Mouse (Mus musculus) liver, embryonic 12.5 days (tissue): ENCODE data around the gene Tex14. TPM values are rescaled to one million over a fixed set of nuclear protein-coding genes. Genes with fewer than 3 reads are reported as not detected.
A peak's percentile ranks its signal among the peaks of the same experiment; 100 is the strongest.
"Not testable (repeated sequence)": the region's sequence is repeated elsewhere in the genome, so short reads cannot be mapped to it uniquely, and the experiment has no call there.

Experiments
- ATAC-seq: fragments of 200-750 bp; cut with Nextera tagmentation; 2 replicates; pipeline ENCODE4 v1.8.0; 2017; ENCODE audit warnings: moderate number of reproducible peaks, mild to moderate bottlenecking, moderate library complexity
- H3K27ac ChIP-seq: fragments of 300-500 bp; sonication (generic); 2 replicates; pipeline ENCODE4 v1.5.1; 2016; ENCODE audit warnings: mild to moderate bottlenecking
- H3K27me3 ChIP-seq: fragments of 300-500 bp; sonication (generic); replicated peaks from 2 replicates; pipeline ENCODE4 v1.6.1; 2016; ENCODE audit warnings: mild to moderate bottlenecking, moderate library complexity
- H3K36me3 ChIP-seq: fragments of 300-500 bp; sonication (generic); 2 replicates; pipeline ENCODE4 v1.6.1; 2016; ENCODE audit warnings: mild to moderate bottlenecking, moderate library complexity
- H3K4me1 ChIP-seq: fragments of 300-500 bp; sonication (generic); 2 replicates; pipeline ENCODE4 v1.6.1; 2016
- H3K4me2 ChIP-seq: fragments of 300-500 bp; sonication (generic); 2 replicates; pipeline ENCODE4 v1.6.1; 2016; ENCODE audit warnings: mild to moderate bottlenecking, moderate library complexity
- H3K4me3 ChIP-seq: fragments of 300-500 bp; sonication (generic); 2 replicates; pipeline ENCODE4 v1.5.1; 2016; ENCODE audit warnings: mild to moderate bottlenecking, moderate library complexity
- H3K9ac ChIP-seq: fragments of 300-500 bp; sonication (generic); 2 replicates; pipeline ENCODE4 v1.6.1; 2016; ENCODE audit warnings: mild to moderate bottlenecking, moderate library complexity
- H3K9me3 ChIP-seq: fragments of 300-500 bp; sonication (generic); replicated peaks from 2 replicates; pipeline ENCODE4 v1.6.1; 2016; ENCODE audit warnings: mild to moderate bottlenecking, moderate library complexity
- WGBS: fragments of 180-500 bp; shearing (Covaris S2); methylation state at CpG from one replicate; pipeline ENCODE4 v1.1.7; 2016; ENCODE audit not compliant: insufficient replicate concordance; 5-methylcytosine and 5-hydroxymethylcytosine counted together
- polyA plus RNA-seq: library from polyadenylated mRNA; unstranded; fragments of >200 nt; fragmentation: Nextera tagmentation; extraction: Ambion mirVana; gene quantifications from 2 replicates; pipeline ENCODE4 v1.2.1, GENCODE M21; 2016

The Tex14 gene
- polyA plus RNA-seq, 1 experiment from 2014 or later = not detected

GRCm38 (mm10) chr11:87398402-87398801 is 6.5 kb upstream of the Tex14 start:
- Histone ChIP-seq H3K4me2 (no peak overlapping the region), H3K27ac (no peak overlapping the region), H3K27me3 (no peaks in the 10 kb centered on the region), H3K4me3 (no peak overlapping the region), H3K9me3 (no peaks in the 10 kb centered on the region), H3K9ac (no peak overlapping the region), H3K36me3 (no peaks in the 10 kb centered on the region), H3K4me1 (peaks cover 4% of the 10 kb centered on the region)
- no peak for ATAC-seq
- whole genome bisulfite sequencing = 80% methylated on average over 2 of the region's 2 CpGs

GRCm38 (mm10) chr11:87404111-87404853 is 583 bp upstream of the Tex14 start:
- 3% methylated on average over 57 of the region's 58 CpGs for WGBS
- Histone ChIP-seq H3K9ac (peak overlapping the region; percentile 73), H3K27me3 (no peaks in the 10 kb centered on the region), H3K4me1 (peaks cover 15% of the 10 kb centered on the region), H3K4me2 (peak overlapping the region; percentile 89), H3K27ac (peak overlapping the region; percentile 90), H3K9me3 (no peaks in the 10 kb centered on the region), H3K4me3 (peak overlapping the region; percentile 66), H3K36me3 (no peaks in the 10 kb centered on the region)
- ATAC-seq = peak; percentile 91

- H3K4me3 ChIP-seq, H3K9me3 ChIP-seq, H3K4me1 ChIP-seq, H3K27ac ChIP-seq, H3K9ac ChIP-seq, H3K27me3 ChIP-seq, ATAC-seq, H3K36me3 ChIP-seq, H3K4me2 ChIP-seq: not testable (repeated sequence)
- WGBS = 66% methylated on average over 3 of the region's 3 CpGs
These were observed 8.5 kb downstream of the Tex14 start for GRCm38 (mm10) chr11:87413412-87413811.

GRCm38 (mm10) chr11:87416120-87416519 is 11.3 kb downstream of the Tex14 start:
- Histone ChIP-seq H3K27me3 (no peaks in the 10 kb centered on the region), H3K4me2 (no peak overlapping the region), H3K9ac (no peak overlapping the region), H3K9me3 (no peaks in the 10 kb centered on the region), H3K36me3 (no peaks in the 10 kb centered on the region), H3K27ac (no peak overlapping the region), H3K4me3 (no peak overlapping the region), H3K4me1 (no peaks in the 10 kb centered on the region)
- 44% methylated on average over 5 of the region's 5 CpGs for WGBS
- no peak for ATAC-seq

GRCm38 (mm10) chr11:87420861-87421260 is 16.0 kb downstream of the Tex14 start:
- Histone ChIP-seq H3K4me2 (no peak overlapping the region), H3K9me3 (no peaks in the 10 kb centered on the region), H3K27me3 (no peaks in the 10 kb centered on the region), H3K4me3 (no peak overlapping the region), H3K4me1 (peaks cover 33% of the 10 kb centered on the region), H3K9ac (no peak overlapping the region), H3K27ac (no peak overlapping the region), H3K36me3 (no peaks in the 10 kb centered on the region)
- ATAC-seq = no peak

- Histone ChIP-seq H3K4me2 (peak overlapping the region; percentile 74), H3K9ac (peak overlapping the region; percentile 73), H3K27ac (peak overlapping the region; percentile 89), H3K9me3 (no peaks in the 10 kb centered on the region), H3K27me3 (no peaks in the 10 kb centered on the region), H3K4me1 (peaks cover 33% of the 10 kb centered on the region), H3K36me3 (no peaks in the 10 kb centered on the region), H3K4me3 (peak overlapping the region; percentile 58)
- no peak for ATAC-seq
- WGBS = 14% methylated on average over 6 of the region's 6 CpGs
These were observed 16.9 kb downstream of the Tex14 start for GRCm38 (mm10) chr11:87421760-87422201.

GRCm38 (mm10) chr11:87422511-87423340 is 17.9 kb downstream of the Tex14 start:
- no peaks in the 10 kb centered on the region for H3K27me3 ChIP-seq
- peak overlapping the region; percentile 74 for H3K4me2 ChIP-seq
- H3K9me3 ChIP-seq = no peaks in the 10 kb centered on the region
- H3K4me1 ChIP-seq = peaks cover 40% of the 10 kb centered on the region
- H3K9ac ChIP-seq = peak overlapping the region; percentile 73
- ATAC-seq = peak; percentile 76
- peak overlapping the region; percentile 58 for H3K4me3 ChIP-seq
- under 1% methylated on average over 26 of the region's 26 CpGs for WGBS
- H3K27ac ChIP-seq = peak overlapping the region; percentile 89
- H3K36me3 ChIP-seq = no peaks in the 10 kb centered on the region

- H3K36me3 ChIP-seq = no peaks in the 10 kb centered on the region
- H3K4me1 ChIP-seq = peaks cover 50% of the 10 kb centered on the region
- H3K27me3 ChIP-seq = no peaks in the 10 kb centered on the region
- H3K9me3 ChIP-seq = no peaks in the 10 kb centered on the region
- H3K9ac ChIP-seq = peak overlapping the region; percentile 36; the same call in 1 of the 2 replicates
- H3K4me2 ChIP-seq = no peak overlapping the region
- no peak overlapping the region for H3K4me3 ChIP-seq
- WGBS = 38% methylated on average over 6 of the region's 6 CpGs
- peak overlapping the region; percentile 89 for H3K27ac ChIP-seq
- ATAC-seq = no peak
These were observed 18.9 kb downstream of the Tex14 start for GRCm38 (mm10) chr11:87423551-87424325.

- no peaks in the 10 kb centered on the region for H3K9me3 ChIP-seq
- peaks cover 53% of the 10 kb centered on the region for H3K4me1 ChIP-seq
- H3K27me3 ChIP-seq = no peaks in the 10 kb centered on the region
- peak overlapping the region; percentile 56 for H3K4me2 ChIP-seq
- peak overlapping the region; percentile 49; the same call in 1 of the 2 replicates for H3K9ac ChIP-seq
- ATAC-seq = 0 out of 2 replicates have a peak, but pooled peaks have one; percentile 38
- WGBS = 0% methylated on average over 7 of the region's 7 CpGs
- peak overlapping the region; percentile 79 for H3K27ac ChIP-seq
- no peaks in the 10 kb centered on the region for H3K36me3 ChIP-seq
- peak overlapping the region; percentile 50 for H3K4me3 ChIP-seq
These were observed 21.2 kb downstream of the Tex14 start for GRCm38 (mm10) chr11:87426121-87426449.

- Histone ChIP-seq H3K27ac (peak overlapping the region; percentile 79), H3K4me1 (peaks cover 51% of the 10 kb centered on the region), H3K4me2 (peak overlapping the region; percentile 56), H3K9ac (peak overlapping the region; percentile 49; the same call in 1 of the 2 replicates), H3K4me3 (peak overlapping the region; percentile 50)
- H3K36me3 ChIP-seq, H3K27me3 ChIP-seq, H3K9me3 ChIP-seq: not testable (repeated sequence)
- peak; percentile 84 for ATAC-seq
- WGBS = under 1% methylated on average over 24 of the region's 24 CpGs
These were observed 21.8 kb downstream of the Tex14 start for GRCm38 (mm10) chr11:87426450-87427250.
